Mouse (Mus musculus): Measurements from ENCODE around the gene Samd8. TPM values are rescaled to one million over a fixed set of nuclear protein-coding genes. Genes with fewer than 3 reads are reported as not detected.

Samd8 gene
- 10 to 100 TPM; 75.1 to 79.7 TPM for total RNA-seq (2021)
- long read RNA-seq, experiment 1, partial matches to known transcripts, result 0 of 11 reads
- long read RNA-seq, experiment 1, other reads (novel, unspliced or antisense), result 8 of 11 reads
- long read RNA-seq, experiment 2, partial matches to known transcripts, result 0 of 3 reads
- long read RNA-seq, experiment 2, other reads (novel, unspliced or antisense), result 2 of 3 reads

DNA sequence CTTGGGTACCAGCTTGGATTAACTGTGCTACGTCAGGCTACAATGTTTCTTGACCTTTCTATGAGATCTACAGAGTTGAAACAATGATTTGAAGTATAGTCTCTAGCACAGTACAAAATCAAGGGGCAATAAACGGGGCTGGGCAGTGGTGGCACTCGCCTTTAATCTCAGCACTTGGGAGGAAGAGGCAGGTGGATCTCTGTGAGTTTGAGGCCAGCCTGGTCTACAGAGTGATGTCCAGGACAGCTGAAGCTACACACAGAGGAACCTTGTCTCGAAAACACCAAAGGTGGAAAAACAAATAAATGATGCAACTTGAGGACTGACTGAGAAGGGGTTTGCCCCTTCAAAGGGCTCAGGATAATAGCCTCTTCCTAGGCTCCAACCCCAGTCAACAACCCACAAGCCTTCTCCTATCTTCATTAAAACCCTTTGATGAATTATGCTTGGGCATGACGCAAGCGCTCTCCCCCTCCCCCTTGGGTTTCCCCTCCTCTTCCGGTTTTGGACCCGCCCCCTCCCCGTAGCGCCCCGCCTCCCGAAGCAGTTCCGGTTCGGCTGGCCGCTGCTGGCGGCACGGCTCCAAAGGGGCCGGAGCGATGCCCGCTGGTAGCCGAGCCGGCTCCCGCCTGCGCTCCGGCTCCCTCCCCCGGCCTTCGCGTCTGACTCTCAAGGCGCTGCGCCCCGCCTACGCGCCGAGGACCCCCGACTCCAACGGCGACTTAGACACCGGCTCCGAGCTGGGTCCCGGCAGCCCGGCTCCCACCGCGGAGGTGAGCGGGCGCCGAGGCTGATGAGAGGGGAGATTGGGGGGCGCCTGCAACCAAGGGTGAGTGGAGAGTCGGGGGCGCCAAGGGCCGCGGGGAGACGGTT lies at the start of gene Samd8:
TSS of gene Samd8 (plus strand) at position 524 of the 873 bp plus-strand sequence.
- no peak for TF ChIP-seq CTCF (IDR thresholded peaks at IDR 0.05)
- peak within 1 kb of the TSS; percentile 98 for H3K4me3 ChIP-seq
- peak within 1 kb of the TSS; percentile 88 for H3K27ac ChIP-seq
- intact Hi-C loops (cut with DNase I), result loop anchor here (5.0 kb wide), 3 partner anchors 42 to 97 kb away; partner anchors contain the start of genes Comtd1 and Vdac2
- peak; percentile 81 to 83 for DNase-seq (ENCODE audit: extremely low spot score in 1 of 2, low spot score in 2 of 2)

- intact Hi-C loops (cut with DNase I), result no loop called here
- no peak for DNase-seq (ENCODE audit: extremely low spot score in 1 of 2, low spot score in 2 of 2)
- H3K4me3 ChIP-seq, result no peak overlapping the region
- no peak overlapping the region for H3K27ac ChIP-seq
- no peak for TF ChIP-seq CTCF (IDR thresholded peaks at IDR 0.05)
These were observed 47.6 kb upstream of the Samd8 start for GRCm38 (mm10) chr14:21702691-21703090.

GRCm38 (mm10) chr14:21703255-21703654 lies 47.1 kb upstream of the Samd8 start:
- TF ChIP-seq CTCF (IDR thresholded peaks at IDR 0.05), result no peak
- no peak overlapping the region for H3K27ac ChIP-seq
- H3K4me3 ChIP-seq, result no peak overlapping the region
- intact Hi-C loops (cut with DNase I), result no loop called here
- DNase-seq (ENCODE audit: extremely low spot score in 1 of 2, low spot score in 2 of 2), result no peak

DNA sequence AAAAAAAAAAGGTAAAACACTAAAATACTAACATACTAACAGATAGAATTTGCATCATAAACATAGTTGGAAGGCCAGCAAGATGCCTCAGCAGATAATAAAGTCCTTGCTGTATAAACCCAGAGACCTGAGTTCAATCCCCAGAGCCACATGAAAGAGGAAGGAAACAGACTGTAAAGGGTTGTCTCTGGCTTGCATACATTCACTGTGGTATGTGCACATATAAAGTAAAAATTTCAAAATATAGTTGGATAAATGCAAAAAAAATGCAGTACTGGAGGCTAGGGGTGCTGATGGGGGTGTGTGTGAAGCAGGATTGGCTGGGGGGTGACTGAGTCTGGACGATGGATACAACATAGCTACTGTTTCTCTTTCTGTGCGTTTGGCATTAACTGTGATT lies 44.9 kb upstream of the Samd8 start:
- Histone ChIP-seq H3K27ac (no peak overlapping the region), H3K4me3 (no peak overlapping the region)
- no peak for DNase-seq (ENCODE audit: extremely low spot score in 1 of 2, low spot score in 2 of 2)
- no peak for TF ChIP-seq CTCF (IDR thresholded peaks at IDR 0.05)
- intact Hi-C loops (cut with DNase I), result no loop called here

GRCm38 (mm10) chr14:21706759-21707571 lies 43.4 kb upstream of the Samd8 start:
- intact Hi-C loops (cut with DNase I), result no loop called here

DNA sequence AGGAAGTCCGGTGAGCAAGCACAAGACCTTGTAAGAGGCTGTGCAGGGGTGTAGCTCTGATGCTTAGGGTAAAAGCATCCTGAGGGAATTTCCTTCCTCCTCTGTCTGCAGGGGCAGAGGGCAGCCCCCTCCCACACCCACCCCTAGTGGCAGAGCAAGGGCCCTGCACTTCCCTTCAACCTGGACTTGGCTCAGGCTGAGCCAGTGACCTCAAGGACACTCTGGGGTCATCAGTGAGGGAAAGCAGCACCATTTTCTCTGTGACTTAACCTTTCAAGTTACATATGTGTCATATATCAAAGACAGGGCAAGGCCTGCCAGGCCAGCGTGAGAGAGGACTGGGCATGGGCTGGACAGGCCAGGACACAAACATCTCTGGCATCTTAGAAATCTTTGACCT lies 40.8 kb upstream of the Samd8 start:
- intact Hi-C loops (cut with DNase I), result no loop called here
- no peak for DNase-seq (ENCODE audit: extremely low spot score in 1 of 2, low spot score in 2 of 2)
- no peak overlapping the region for H3K4me3 ChIP-seq
- TF ChIP-seq CTCF (IDR thresholded peaks at IDR 0.05), result no peak; the same call in 1 of the 2 replicates
- H3K27ac ChIP-seq, result no peak overlapping the region

More at GRCm38 (mm10) chr14:21706759-21707571, 43.4 kb upstream of the Samd8 start:
- DNase-seq (ENCODE audit: extremely low spot score in 1 of 2, low spot score in 2 of 2), result peak; percentile 19 to 36
- no peak overlapping the region for H3K4me3 ChIP-seq
- no peak for TF ChIP-seq CTCF (IDR thresholded peaks at IDR 0.05)
- peak overlapping the region; percentile 87 for H3K27ac ChIP-seq

- Histone ChIP-seq H3K4me3 (no peak overlapping the region), H3K27ac (no peak overlapping the region)
- intact Hi-C loops (cut with DNase I), result no loop called here
- DNase-seq (ENCODE audit: extremely low spot score in 1 of 2, low spot score in 2 of 2), result no peak
- no peak for TF ChIP-seq CTCF (IDR thresholded peaks at IDR 0.05)
These were observed 39.1 kb upstream of the Samd8 start for GRCm38 (mm10) chr14:21711231-21711630.

DNA sequence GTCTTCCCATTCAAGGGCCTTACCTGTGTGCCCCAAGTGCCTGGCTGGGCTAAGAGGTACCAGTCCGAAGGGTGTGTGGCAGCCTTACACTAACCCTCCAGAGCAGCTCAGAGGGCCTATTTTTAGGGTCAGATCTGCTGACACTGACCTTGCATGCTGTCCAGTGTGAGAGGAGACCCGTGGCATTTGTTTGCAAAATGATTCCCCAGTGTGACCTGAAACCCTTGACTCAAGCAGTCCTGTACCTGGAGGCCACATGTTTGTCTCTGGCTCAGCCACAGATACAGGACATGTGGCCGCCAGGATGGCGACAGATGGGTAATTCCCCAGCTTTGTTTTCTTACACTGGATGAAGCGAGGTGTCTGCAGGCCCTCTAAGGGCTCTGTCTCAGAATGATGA lies 35.8 kb upstream of the Samd8 start, which contains the start of gene Dupd1:
TSS of gene Dupd1 (minus strand) at position 91 of the 400 bp plus-strand sequence.
- no peak for TF ChIP-seq CTCF (IDR thresholded peaks at IDR 0.05)
- Histone ChIP-seq H3K27ac (no peak within 1 kb of the TSS), H3K4me3 (no peak within 1 kb of the TSS)
- intact Hi-C loops (cut with DNase I), result no loop called here
- no peak for DNase-seq (ENCODE audit: extremely low spot score in 1 of 2, low spot score in 2 of 2)

- DNase-seq (ENCODE audit: extremely low spot score in 1 of 2, low spot score in 2 of 2), result no peak
- intact Hi-C loops (cut with DNase I), result no loop called here
- TF ChIP-seq CTCF (IDR thresholded peaks at IDR 0.05), result no peak
- Histone ChIP-seq H3K27ac (no peak overlapping the region), H3K4me3 (no peak overlapping the region)
These were observed 30.5 kb upstream of the Samd8 start for GRCm38 (mm10) chr14:21719646-21720383.

DNA sequence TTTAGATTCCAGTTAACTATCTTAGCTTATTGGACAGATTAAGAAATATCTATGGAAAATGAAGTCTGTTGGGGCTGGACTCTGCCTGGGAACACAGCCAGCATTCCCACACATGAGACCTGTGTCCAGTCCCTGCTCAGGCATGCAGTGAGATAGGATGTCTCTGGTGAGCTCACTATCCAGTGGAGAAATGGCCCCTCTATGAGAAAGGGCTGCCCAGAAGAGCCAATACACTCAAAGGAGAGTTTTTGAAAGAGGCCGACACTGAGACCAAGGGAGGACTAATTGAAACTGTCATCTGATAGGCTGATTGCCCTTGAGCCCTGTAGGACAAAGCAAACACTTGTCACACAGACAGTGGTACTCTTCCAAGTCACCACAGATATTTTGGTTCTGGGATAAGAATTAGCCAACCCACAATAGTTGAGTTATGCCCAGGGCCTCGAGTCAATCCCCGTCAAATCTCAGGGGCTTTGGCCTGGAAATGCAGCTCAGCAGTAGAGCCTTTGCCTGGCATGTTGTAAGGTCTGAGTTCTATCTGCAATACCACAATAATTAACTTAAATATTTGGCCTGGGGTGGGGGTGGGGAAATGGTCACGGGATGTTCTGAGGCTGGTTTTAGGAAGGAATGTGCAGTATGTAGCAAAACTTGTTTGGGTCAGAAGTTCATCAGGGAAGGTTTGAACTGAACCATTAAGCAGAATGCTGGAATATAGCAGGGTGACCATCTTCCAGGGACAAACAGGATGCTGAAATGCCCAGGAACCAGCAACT lies 29.7 kb upstream of the Samd8 start:
- DNase-seq (ENCODE audit: extremely low spot score in 1 of 2, low spot score in 2 of 2), result no peak
- H3K27ac ChIP-seq, result no peak overlapping the region
- H3K4me3 ChIP-seq, result no peak overlapping the region
- no peak for TF ChIP-seq CTCF (IDR thresholded peaks at IDR 0.05)
- intact Hi-C loops (cut with DNase I), result no loop called here
